Mouse (Mus musculus): ENCODE results near the gene Rps27l. TPM values are rescaled to one million over a fixed set of nuclear protein-coding genes. Genes with fewer than 3 reads are reported as not detected.

Rps27l gene
- polyA plus RNA-seq (2015; fragmentation: Illumina TruSeq; extraction: RNeasy Lipid Tissue Mini Kit (QIAGEN cat#74804); ENCODE audit: low read depth, low replicate concordance), result 73.0 TPM

GRCm38 (mm10) chr9:66945647-66946641, at the start of gene Rps27l:
TSS of gene Rps27l (plus strand) at chr9:66946086.

GRCm38 (mm10) chr9:66919382-66919971, 26.4 kb upstream of the Rps27l start, which contains the start of gene Rab8b:
TSS of gene Rab8b (minus strand) at chr9:66919687.

GRCm38 (mm10) chr9:66975239-66975645, 29.4 kb downstream of the Rps27l start, which contains the start of gene Lactb:
TSS of gene Lactb (minus strand) at chr9:66975484.

Other genes starting within 250 kb of the Rps27l start
- gene Car12, start 232.4 kb upstream of the Rps27l start, polyA plus RNA-seq (2015; fragmentation: Illumina TruSeq; extraction: RNeasy Lipid Tissue Mini Kit (QIAGEN cat#74804); ENCODE audit: low read depth, low replicate concordance), result 17.4 TPM
- 20.5 TPM for gene Aph1b, start 150.6 kb upstream of the Rps27l start, polyA plus RNA-seq (2015; fragmentation: Illumina TruSeq; extraction: RNeasy Lipid Tissue Mini Kit (QIAGEN cat#74804); ENCODE audit: low read depth, low replicate concordance)
- 0.58 TPM for gene Gm10647, start 149.0 kb upstream of the Rps27l start, polyA plus RNA-seq (2015; fragmentation: Illumina TruSeq; extraction: RNeasy Lipid Tissue Mini Kit (QIAGEN cat#74804); ENCODE audit: low read depth, low replicate concordance)
- 9.4 TPM for gene Aph1c, start 111.4 kb upstream of the Rps27l start, polyA plus RNA-seq (2015; fragmentation: Illumina TruSeq; extraction: RNeasy Lipid Tissue Mini Kit (QIAGEN cat#74804); ENCODE audit: low read depth, low replicate concordance)
- gene Rab8b, start 26.4 kb upstream of the Rps27l start, polyA plus RNA-seq (2015; fragmentation: Illumina TruSeq; extraction: RNeasy Lipid Tissue Mini Kit (QIAGEN cat#74804); ENCODE audit: low read depth, low replicate concordance), result 29.3 TPM
- 17.7 TPM for gene Lactb, start 29.4 kb downstream of the Rps27l start, polyA plus RNA-seq (2015; fragmentation: Illumina TruSeq; extraction: RNeasy Lipid Tissue Mini Kit (QIAGEN cat#74804); ENCODE audit: low read depth, low replicate concordance)
- gene Tpm1, start 103.3 kb downstream of the Rps27l start, polyA plus RNA-seq (2015; fragmentation: Illumina TruSeq; extraction: RNeasy Lipid Tissue Mini Kit (QIAGEN cat#74804); ENCODE audit: low read depth, low replicate concordance), result 283 TPM